Comparison of ENCODE assay signal across 8 mouse cellular contexts in genomic region chrX:71623843-71624242, GRCm38 (mm10). TPM values are rescaled to one million over a fixed set of nuclear protein-coding genes. Genes with fewer than 3 reads are reported as not detected.
A peak's percentile ranks its signal among the peaks of the same experiment; 100 is the strongest.
DNase-seq lines count a peak whose midpoint lies in the region; ATAC-seq lines count a peak whose summit lies in the region.
"Had no signal": no experiment of that assay in that cellular context is flagged by ENCODE, and none has a peak within 500 bp of the region (broad histone marks: within the 10 kb centered on the region; RNA-seq: fewer than 3 reads in every experiment).

No protein-coding gene starts in this region.

- no peaks in the 10 kb centered on the region for H3K36me3 ChIP-seq in hindbrain, embryonic 10.5 days
- no peaks in the 10 kb centered on the region for H3K36me3 ChIP-seq in hindbrain, embryonic 13.5 days
- H3K36me3 ChIP-seq in limb, embryonic 11.5 days (ENCODE audit: control insufficient read depth, insufficient read depth, low read length): no peaks in the 10 kb centered on the region
- H3K36me3 ChIP-seq: limb, embryonic 13.5 days had no signal

- no peak overlapping the region for H3K9ac ChIP-seq in hindbrain, embryonic 13.5 days
- no peak overlapping the region for H3K9ac ChIP-seq in limb, embryonic 11.5 days (ENCODE audit: low read length)
- H3K9ac ChIP-seq: limb, embryonic 13.5 days had no signal

- no peaks in the 10 kb centered on the region for H3K27me3 ChIP-seq in hindbrain, embryonic 10.5 days (ENCODE audit: insufficient read depth, poor library complexity, severe bottlenecking)
- no peaks in the 10 kb centered on the region for H3K27me3 ChIP-seq in hindbrain, embryonic 13.5 days
- no peaks in the 10 kb centered on the region for H3K27me3 ChIP-seq in limb, embryonic 11.5 days (ENCODE audit: control insufficient read depth, insufficient read depth, low read length)
- H3K27me3 ChIP-seq: limb, embryonic 13.5 days had no signal

- no peaks in the 10 kb centered on the region for H3K4me1 ChIP-seq in hindbrain, embryonic 10.5 days (replicated peaks)
- H3K4me1 ChIP-seq in hindbrain, embryonic 13.5 days (replicated peaks): no peaks in the 10 kb centered on the region
- H3K4me1 ChIP-seq in limb, embryonic 11.5 days (ENCODE audit: control insufficient read depth, insufficient read depth, low read length): no peaks in the 10 kb centered on the region
- H3K4me1 ChIP-seq: limb, embryonic 13.5 days had no signal

- H3K4me2 ChIP-seq in hindbrain, embryonic 13.5 days: no peak overlapping the region
- no peak overlapping the region for H3K4me2 ChIP-seq in limb, embryonic 11.5 days (ENCODE audit: low read depth, severe bottlenecking)
- H3K4me2 ChIP-seq: limb, embryonic 13.5 days had no signal

- no peak overlapping the region for H3K27ac ChIP-seq in hindbrain, embryonic 10.5 days
- H3K27ac ChIP-seq in hindbrain, embryonic 13.5 days: no peak overlapping the region
- H3K27ac ChIP-seq in limb, embryonic 11.5 days (replicated peaks; ENCODE audit: low read depth, low read length): no peak overlapping the region
- H3K27ac ChIP-seq: limb, embryonic 13.5 days had no signal

- 7% methylated on average over 1 of the region's 1 CpGs for WGBS in hindbrain, embryonic 10.5 days
- WGBS in hindbrain, embryonic 13.5 days: 20% methylated on average over 1 of the region's 1 CpGs
- WGBS in limb, embryonic 11.5 days: 6% methylated on average over 1 of the region's 1 CpGs

- H3K9me3 ChIP-seq in hindbrain, embryonic 10.5 days: no peaks in the 10 kb centered on the region
- H3K9me3 ChIP-seq in hindbrain, embryonic 13.5 days: no peaks in the 10 kb centered on the region
- H3K9me3 ChIP-seq in limb, embryonic 11.5 days (ENCODE audit: control insufficient read depth, low read length): no peaks in the 10 kb centered on the region
- H3K9me3 ChIP-seq: limb, embryonic 13.5 days had no signal

- no peak for ATAC-seq in hindbrain, embryonic 13.5 days (ENCODE audit: low FRiP score)
- ATAC-seq in limb, embryonic 11.5 days (ENCODE audit: insufficient number of reproducible peaks, low FRiP score, low TSS enrichment, low read depth): no peak

- peak; percentile 26 for DNase-seq in hindbrain, embryonic 10.5 days (ENCODE audit: low spot score)
- DNase-seq in urinary bladder, postnatal 25 days (ENCODE audit: low spot score): peak; percentile 22
- DNase-seq in urinary bladder, postnatal 10 days (ENCODE audit: low spot score): no peak
- DNase-seq in brain, adult 2 months (ENCODE audit: low read depth, low spot score): peak; percentile 15
- peak; percentile 51 for DNase-seq in limb, embryonic 11.5 days (ENCODE audit: low spot score)
- DNase-seq in thymus, postnatal 0 days (ENCODE audit: low spot score): peak; percentile 31

- H3K4me3 ChIP-seq in hindbrain, embryonic 10.5 days: no peak overlapping the region
- H3K4me3 ChIP-seq in hindbrain, embryonic 13.5 days: no peak overlapping the region
- H3K4me3 ChIP-seq in limb, embryonic 11.5 days (ENCODE audit: low read depth, low read length): no peak overlapping the region
- H3K4me3 ChIP-seq: limb, embryonic 13.5 days had no signal

RNA-seq across cellular contexts. Expression of gene Gpr50, which starts 39.6 kb away (rescaled TPM):
- 1.4 and 3.0 TPM in 2 replicates for polyA plus RNA-seq in hindbrain, embryonic 10.5 days (2016; fragmentation: Nextera tagmentation; extraction: Ambion mirVana)
- 1.7 and 2.6 TPM in 2 replicates for polyA plus RNA-seq in hindbrain, embryonic 13.5 days (2015; fragmentation: Nextera tagmentation; extraction: Ambion mirVana)
- 0.17 and 0.20 TPM in 2 replicates for polyA plus RNA-seq in limb, embryonic 11.5 days (2014; fragmentation: Nextera tagmentation; extraction: Ambion mirVana)
- 0.48 and 1.3 TPM in 2 replicates for polyA plus RNA-seq in thymus, postnatal 0 days (2015; fragmentation: Nextera tagmentation; extraction: Ambion mirVana)
